Mouse (Mus musculus): Measurements from ENCODE around the gene Nkain2.
"Not testable (repeated sequence)": the region's sequence is repeated elsewhere in the genome, so short reads cannot be mapped to it uniquely, and the experiment has no call there.

Nkain2 gene

DNA sequence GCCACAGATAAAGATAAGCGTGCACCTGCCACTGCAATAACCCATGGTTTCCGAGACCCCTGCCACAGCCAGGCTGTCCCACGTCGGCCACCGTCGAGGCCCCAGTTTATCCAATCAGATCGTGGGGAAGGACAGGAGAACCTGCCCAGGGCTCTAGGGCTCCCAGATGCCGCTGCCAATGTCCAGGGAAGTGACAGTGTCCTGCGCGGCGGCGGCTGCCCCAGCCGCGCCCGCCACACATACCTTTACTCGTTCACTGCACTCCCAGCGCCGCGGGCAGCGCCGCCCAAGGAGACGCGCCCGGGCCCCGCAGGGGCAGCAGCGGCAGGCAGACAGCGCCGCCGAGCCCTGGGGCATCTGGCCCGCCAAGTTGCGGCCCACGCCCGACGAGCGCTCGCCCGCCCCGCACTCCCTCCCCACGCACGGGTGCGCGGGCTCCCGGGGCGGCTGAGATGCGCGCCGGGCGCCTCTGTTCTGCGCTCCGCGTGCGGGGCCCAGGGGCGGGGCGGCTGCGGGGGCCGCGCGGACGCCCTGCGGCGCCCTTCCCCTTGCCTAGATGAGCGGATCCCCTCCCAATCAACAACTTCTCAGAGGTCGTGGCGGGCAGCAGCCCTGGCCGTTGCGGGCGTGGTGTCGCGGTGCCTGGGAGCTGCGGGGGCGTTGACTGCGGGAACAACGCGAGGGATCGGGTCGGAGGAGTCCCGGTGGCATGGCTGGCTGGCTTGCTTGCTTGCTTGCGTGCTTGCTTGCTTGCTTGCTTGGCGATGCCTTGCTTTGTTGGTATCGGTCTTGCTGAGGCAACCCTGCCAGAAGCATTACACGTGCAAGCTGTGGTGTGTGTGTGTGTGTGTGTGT lies at the start of gene Nkain2:
Nkain2 (minus strand) TSS at position 811 of the 855 bp plus-strand sequence.
- peak; percentile 2 for DNase-seq (ENCODE audit: low spot score)

DNA sequence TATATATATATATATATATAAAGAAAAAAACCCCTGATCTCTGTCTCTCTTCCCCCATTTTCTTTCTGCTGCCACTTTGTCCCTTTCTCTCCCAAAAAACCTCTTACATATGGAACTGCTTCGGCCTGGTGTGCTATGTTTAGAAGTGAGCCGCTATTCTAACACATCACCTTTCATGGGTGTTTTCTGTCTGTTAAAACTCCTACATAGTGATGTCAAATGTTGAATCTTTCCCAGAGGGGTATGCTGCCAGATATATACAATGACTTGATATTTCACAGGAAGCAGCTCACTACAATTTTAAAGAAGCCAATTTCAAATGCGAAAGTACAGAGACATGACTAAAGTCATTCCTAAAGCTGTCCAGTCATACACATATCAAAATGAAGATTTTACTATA lies 49.6 kb upstream of the Nkain2 start:
- DNase-seq (ENCODE audit: low spot score): no peak

DNA sequence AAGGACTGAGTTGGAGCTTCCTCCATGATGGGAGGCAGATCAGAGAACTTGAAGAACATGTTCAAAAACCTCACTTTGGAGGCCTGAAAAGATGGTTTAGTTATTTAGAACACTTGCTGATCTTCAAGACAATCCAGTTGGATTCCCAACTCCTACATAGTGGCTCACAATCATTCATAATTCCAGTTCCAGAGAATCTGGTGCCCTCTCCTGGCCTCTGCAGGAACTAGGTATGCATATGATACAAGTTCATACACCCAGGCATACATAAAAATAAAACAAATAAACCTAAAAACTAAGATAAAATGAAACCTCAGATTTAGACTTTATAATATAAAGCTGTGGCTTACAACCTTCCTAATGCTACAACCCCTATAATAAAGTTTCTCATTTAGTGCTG lies 4.8 kb upstream of the Nkain2 start:
- DNase-seq (ENCODE audit: low spot score): no peak

DNA sequence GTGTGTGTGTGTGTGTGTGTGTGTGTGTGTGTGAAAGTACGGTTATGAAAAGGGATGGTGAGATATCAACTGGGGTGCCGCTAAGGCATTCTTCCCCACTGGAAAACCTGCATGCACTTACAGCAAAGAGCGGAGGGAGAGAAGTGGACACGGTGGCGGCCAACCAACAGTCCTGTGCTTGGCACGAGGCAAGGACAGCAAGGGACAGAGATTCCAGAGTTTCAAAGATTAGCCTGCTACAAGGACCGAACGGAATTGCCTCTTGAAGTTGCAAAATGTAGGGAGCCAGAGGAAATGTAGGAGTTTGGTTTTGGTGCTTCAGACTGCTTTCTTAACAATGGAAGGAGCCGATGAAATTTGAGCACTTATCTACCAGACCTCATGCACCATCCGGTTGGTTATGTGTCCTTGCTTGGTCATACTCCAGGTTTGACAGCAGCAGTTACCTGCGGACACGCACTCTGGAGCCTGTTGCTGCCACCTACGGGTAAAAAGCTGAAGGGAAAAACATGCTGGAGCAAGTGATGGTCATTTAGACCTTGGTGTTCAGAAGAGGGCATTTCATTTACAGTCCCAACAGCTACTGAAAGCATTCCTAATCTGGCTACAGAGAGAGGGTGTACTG lies 357 bp upstream of the Nkain2 start:
- DNase-seq (ENCODE audit: low spot score): peak; percentile 7

DNA sequence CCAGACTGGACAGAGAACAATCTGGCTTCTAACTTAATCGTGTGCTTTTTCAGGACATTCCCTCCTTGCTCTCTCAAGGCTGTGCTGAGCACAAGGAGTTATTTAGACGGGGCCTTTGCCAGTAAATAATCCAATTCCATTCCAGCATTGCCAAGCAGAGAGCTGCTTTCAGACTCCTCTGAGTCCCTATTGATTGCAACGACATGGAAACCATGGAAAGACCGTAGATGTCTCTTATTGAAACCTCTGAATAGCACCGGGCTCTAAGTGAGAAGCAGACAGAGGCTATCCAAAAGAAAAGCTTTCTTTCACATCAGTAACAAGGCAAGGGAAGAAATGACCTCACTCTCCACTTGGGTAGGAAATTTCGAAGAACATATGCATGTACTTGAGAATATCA lies 8.3 kb downstream of the Nkain2 start:
- no peak for DNase-seq (ENCODE audit: low spot score)

DNA sequence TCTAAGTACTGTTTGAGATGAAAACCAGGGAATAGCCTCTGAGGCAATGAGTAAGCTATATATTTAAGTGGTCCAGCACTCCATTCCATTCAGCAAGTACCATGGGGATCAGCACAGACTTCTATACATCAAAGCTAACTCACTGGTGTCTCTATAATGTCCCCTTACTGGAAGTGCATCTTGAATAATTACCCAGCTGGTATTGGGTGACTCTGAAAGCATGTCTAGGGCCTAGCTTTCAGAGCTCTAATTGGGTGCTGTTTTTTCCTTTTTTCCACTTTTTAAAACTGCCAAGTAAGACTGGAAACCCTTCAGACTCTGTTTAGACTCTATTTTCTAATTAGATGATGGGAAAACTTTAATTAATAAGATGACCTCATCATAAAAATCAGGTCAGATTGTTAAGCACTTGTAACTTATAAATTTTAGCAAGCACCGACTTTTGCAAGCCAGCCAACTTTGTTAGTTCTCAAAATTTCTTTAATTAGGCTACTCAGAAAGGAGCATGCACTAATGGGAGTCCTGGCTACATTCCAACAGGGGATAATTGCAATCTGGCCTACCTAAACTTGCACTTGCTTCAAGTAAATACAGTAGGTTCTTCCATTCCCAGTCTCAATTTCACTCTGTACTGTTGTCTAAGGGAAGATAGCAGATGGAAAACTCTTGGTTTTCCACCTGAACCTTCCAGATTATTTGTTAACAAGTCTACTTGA lies 19.4 kb downstream of the Nkain2 start:
- no peak for DNase-seq (ENCODE audit: low spot score)

DNA sequence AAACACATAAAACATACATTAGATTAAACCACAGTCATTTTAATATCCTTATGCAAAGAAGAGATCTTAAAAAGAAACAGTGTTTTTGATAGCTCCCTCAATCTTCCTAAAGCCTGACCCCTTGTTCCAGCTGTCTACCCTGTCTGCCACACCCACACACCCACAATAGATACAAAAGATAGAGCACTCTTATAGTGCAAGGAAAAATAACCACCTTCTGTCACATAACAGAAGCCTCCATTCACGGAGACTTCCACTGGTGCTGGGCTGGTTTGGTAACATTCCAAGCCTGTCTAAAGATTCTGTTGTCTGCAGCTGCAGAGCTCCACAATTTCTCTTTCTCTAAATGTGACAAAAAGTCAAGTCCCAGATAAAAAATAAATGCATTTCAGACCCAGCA lies 20.7 kb downstream of the Nkain2 start:
- no peak for DNase-seq (ENCODE audit: low spot score)

DNA sequence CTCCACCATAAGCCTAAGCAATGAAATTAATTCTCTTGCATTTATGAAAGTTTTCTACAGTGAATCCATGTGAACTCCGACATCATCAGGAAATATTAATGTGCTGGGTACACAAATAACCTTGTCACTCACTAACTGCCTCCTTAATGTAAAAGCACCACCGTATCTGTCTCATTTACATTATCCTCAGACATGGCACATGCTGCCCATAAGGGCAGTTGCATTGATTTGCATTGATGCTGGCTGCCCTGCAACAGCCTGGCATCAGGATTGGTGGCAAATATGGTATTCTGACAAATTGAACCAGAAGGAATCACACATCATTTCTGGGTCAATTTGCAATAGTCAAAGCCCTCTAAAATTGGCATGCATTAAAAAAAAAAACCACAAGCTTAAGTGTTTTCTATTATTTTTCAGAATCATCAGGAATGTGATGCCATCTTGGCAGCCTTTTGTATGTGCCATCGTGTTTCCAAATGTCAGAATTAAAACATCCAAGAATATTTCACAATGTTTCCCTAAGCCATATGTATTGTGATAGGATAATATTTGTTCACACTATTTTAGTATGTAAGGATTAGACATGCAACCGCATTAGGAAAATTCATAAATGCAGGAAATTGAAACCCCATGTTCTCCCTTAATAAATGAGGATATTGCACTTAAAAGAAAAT lies 74.9 kb downstream of the Nkain2 start:
- DNase-seq (ENCODE audit: low spot score): no peak

DNA sequence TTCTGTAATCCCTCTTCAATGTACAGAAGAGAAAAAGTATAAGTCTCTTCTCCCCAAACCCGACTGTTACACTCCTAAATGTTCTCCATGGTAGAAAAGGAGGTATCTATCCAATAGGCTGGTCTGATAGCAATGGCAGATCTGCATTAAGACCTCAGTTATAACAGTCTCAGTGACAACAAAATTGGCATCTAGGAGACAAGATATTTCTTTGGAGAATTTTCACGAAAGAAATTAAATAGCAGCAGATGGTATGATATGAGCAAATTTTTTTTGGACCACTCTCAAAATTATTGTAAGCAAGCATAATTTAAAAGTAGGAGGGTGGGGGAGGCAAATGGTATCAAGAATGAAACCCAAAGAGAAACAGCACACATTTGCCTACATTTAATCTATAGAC lies 94.0 kb downstream of the Nkain2 start:
- DNase-seq (ENCODE audit: low spot score): no peak

DNA sequence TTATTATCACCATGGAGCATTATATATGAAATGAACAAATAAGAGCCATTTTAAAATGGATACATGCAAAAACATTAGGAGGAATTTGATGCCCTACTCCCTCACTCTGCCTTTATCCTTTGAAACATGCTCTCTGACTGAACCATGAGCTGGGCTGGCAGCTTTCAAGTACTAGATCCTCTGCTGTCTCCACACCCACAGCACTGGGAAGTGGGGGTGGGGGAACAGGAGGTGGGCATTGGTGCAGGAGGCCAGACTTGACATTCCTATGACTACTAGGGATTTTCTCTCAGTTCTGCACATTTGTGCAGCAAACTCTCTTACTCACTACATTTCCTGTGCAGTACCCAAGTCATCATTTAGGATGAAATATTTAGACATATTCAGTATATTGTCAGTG lies 99.7 kb downstream of the Nkain2 start:
- DNase-seq (ENCODE audit: low spot score): no peak

DNA sequence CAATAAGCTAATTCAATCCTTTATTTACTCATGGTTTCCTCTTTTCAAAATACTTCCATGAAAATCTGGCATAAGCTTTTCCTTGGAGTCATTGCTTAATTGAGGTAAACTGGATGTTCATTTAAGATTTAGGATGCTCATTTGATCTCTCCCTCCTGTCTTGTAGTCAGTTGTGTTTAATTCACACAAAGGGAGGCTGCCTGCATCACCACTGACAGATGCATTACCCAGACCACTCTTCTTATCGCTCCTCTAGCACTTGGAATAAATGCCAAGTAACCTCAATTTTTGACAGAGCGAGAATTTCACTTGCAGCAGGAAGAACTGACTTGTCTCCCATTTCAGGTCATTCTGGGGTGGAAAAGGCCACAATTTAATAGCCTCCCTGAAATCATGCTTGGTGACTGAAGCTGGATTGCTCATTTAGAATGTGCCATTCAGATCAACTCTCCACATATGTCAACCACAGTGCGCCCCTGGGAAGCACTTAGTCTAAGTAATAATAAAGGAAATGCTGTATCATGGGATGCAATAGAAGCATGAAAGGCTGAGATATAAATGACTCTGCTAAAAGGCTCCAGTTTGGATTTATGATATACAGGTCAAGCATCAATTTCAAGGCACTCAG lies 107.4 kb downstream of the Nkain2 start:
- DNase-seq (ENCODE audit: low spot score): no peak

DNA sequence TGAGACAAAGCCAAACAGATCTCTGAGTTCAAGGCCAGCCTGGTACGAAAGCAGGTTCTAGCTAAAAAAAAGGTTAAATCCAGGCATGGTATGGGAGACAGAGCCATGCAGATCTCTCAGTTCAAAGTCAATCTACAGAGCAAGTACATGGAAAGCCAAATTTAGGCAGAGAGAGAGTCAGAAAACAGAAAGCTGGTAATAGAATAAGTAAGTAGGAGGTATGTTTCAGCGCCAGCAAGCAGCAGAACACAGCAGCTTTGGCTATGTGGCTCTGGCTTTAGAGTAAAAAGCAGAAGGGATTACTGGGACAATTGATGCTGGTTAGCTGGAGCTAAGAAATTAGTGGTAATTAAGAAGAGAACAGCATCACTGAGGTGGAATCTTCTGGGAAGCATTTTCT lies 151.3 kb downstream of the Nkain2 start:
- DNase-seq (ENCODE audit: low spot score): no peak

DNA sequence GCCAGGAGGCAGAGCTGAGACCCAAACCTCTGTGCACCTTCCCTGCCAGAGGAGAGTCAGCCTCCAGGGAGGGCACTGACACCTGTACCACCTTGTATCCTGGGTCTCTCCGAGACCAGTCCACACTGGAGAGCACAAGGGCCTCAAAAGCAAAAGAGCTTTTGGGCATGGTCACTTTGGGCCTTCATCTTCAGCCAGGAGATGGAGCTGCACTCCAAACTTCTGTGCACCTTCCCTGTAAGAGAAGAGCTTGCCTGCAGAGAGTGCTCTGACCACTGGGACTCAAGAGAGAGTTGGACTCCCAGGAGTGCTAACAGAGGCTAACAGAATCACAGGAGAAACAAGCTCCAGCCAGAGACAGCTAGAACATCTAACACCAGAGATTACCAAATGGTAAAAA lies 183.7 kb downstream of the Nkain2 start:
- DNase-seq (ENCODE audit: low spot score): not testable (repeated sequence)

DNA sequence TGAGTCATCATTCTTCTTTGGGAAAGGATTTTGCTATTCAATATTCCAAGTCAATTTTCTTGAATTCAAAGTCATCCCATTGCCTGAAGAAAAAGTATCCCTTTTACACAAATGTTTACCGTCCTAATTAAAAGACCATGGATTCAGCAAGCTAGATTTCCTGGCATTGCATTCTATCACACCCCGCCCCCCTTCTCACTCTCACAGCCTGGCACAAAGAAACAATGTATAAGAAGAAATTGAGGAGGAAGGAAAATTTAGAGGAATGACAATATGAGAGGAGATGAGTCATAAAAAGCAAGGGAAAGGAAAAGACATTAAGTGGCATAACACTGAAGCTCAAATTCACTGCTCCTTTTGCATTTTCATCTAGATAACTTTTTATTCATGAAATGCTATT lies 193.6 kb downstream of the Nkain2 start:
- no peak for DNase-seq (ENCODE audit: low spot score)

DNA sequence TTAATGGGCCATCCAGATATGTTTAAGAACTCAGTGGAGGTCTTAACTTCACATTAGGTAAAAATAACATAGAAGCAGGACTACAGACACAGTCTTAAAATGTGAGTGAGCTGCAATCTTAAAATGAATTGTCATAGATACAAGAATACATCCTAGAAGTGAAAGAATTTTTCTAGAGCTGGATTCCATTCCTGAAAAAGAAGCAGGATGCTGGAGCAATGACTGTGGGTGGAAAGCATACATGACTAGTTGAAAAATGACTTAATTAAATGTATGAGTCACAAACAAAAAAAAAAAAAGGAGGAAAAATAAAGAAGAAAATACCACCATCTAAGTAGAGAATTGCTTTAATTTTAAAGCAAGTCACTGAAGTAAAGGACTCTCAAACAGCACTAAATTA lies 205.7 kb downstream of the Nkain2 start:
- DNase-seq (ENCODE audit: low spot score): no peak

DNA sequence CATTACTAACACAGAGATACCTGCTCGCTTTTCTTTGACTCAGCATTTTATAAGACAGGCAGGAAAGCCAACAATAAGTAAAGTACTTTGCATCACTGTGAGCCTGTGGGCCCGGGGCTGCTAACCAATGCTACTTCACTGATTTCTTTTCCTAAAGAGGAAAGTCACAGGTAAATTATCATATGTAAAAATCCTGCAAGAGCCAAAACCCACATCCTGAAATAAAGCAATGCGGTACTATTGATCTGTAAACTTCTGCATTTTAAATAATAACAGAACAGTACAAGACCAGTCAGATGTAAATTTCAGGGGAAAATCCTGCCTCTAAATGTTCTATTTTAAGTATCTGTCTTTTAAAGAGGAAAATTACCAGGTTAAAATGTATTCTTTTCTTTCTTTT lies 250.0 kb downstream of the Nkain2 start:
- DNase-seq (ENCODE audit: low spot score): no peak

DNA sequence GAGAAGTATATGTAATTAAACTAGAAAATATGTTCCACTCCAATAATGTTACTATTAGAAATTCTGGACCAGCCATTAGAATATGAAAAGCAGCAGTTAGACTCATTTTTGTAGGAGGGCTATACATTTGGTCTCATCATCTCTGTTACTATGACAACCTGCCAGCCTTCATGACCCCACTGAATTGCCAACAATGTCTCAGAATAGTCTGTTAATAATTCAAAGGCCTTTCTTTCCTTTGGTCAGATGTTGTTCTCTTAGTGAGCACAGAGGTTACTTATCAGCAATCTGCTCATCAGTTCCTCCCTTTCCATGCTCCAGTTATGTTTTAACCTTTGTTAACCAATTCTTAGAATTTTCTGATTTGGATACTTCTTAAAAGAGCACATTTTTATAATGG lies 251.1 kb downstream of the Nkain2 start:
- DNase-seq (ENCODE audit: low spot score): no peak

DNA sequence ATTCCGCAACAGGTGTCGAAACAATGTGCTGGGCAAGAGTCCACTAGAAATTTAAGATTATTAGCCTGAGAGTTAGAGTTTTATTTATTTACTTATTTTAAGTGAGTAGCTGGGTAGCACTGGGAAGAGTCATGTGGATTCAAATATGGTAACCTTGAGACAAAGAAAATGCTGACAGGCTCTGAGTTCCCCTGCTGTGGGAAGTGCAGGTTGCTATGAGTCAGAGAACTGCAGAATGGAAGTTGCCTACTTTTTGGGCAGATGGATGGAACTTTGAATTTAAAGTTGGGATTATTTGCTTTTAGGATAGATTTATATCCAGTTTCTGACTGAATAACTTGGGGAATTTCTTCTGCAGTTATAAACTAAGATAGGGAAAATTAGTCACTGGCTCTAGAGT lies 259.2 kb downstream of the Nkain2 start:
- no peak for DNase-seq (ENCODE audit: low spot score)

DNA sequence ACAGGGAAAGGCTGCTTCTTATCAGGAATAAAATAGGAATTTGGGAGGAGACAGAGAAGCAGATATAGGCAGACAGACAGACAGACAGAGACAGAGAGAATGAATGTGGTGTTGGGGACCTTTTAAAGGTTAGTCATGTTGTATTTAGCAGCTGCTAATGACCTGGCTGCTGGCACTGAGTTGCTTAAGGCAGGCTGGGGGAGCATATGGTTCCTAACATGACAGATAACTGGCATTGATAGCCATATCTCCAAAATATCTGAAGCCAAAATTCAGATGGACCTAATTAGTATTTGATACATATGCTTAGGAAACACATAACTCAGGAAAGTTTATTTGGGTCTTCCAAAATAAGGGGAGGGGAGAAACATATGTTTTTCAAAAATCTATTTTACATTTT lies 285.8 kb downstream of the Nkain2 start:
- DNase-seq (ENCODE audit: low spot score): no peak

DNA sequence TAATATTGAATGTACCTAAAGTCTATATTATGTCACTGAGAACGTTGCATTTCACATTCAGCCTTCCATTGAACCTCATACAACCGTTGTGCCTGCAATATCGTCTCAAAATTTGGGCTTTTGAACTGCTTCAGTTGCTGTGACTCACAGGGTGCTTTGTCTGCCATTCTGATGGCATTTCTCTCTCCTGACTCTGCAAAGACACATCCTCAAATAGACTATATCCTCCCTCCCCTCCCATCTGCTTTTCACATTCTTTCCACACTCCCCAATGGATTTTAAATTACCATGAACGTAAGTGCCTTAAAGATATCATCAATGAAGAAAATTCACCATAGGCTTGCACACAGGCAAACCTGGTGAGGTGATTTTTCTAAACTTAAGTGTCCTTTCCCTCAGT lies 287.5 kb downstream of the Nkain2 start:
- no peak for DNase-seq (ENCODE audit: low spot score)

DNA sequence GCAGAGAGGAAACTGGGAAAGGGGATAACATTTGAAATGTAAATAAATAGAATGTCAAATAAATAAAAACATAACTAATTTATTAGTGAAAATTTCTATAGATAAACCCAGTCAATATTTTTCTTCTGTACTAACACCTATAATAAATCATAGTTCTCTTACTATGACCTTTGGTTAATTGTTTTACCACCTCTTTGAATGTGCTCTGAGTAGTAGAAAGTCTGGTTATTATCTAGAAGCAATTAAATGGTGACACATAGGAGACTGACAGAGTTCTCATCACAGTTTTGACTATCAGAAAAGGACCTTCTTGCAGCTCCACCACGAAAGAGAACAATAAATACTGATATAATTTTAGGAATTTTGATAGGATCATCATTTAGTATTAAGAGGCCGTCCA lies 295.3 kb downstream of the Nkain2 start:
- no peak for DNase-seq (ENCODE audit: low spot score)

DNA sequence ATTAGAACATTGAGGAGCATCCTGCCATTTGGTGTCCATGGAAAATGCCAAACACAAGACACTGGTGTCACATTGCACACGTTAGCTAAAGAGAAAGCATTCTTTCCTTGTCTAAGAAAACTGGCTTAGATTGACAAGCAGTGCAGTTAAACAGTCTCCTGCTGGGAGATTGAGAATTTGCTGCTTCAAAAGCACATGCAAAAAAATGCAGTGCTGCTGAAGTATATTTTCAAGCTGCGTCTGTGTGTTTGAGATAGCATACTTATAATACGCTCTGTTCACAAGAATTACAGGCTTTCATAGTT lies 313.0 kb downstream of the Nkain2 start:
- no peak for DNase-seq (ENCODE audit: low spot score)

All from ovary, adult 18-20 months (tissue).